Mouse (Mus musculus): ENCODE measurements at regions not wholly inside any gene's neighbourhood (a gene's known extent, or its start where the extent isn't known, plus 50 kb on each side); places are given as distances from the start of the nearest gene placed in this dataset.

GRCm38 (mm10) chr12:77107251-77107650 is 130.7 kb upstream of the Fut8 start:
- no peak overlapping the region for H3K9ac ChIP-seq (ENCODE audit: insufficient read depth, low read depth, low read length, poor library complexity, severe bottlenecking)
- no peaks in the 10 kb centered on the region for H3K4me1 ChIP-seq (ENCODE audit: control insufficient read depth in 2 of 2, insufficient read depth in 2 of 2, low read length in 2 of 2, poor library complexity in 1 of 2)
- H3K9me3 ChIP-seq (ENCODE audit: control insufficient read depth, insufficient read depth, low read depth, low read length) = no peaks in the 10 kb centered on the region
- no peak for DNase-seq (ENCODE audit: low read depth, low spot score)
- H3K36me3 ChIP-seq (ENCODE audit: control insufficient read depth, insufficient read depth, low read length, poor library complexity, severe bottlenecking) = no peaks in the 10 kb centered on the region
- in situ Hi-C loops (cut with MboI; ENCODE audit: low sequenced_read_pairs in 2 of 2, unreplicated experiment in 2 of 2) = no loop called here
- no peak overlapping the region for H3K4me3 ChIP-seq (ENCODE audit: insufficient read depth in 1 of 2, low read depth in 1 of 2, low read length in 2 of 2, poor library complexity in 1 of 2, severe bottlenecking in 1 of 2)
- H3K27ac ChIP-seq (ENCODE audit: insufficient read depth, low read depth, low read length, poor library complexity, severe bottlenecking) = no peak overlapping the region
- no peak for TF ChIP-seq ZNF384 (IDR thresholded peaks at IDR 0.05; ENCODE audit: low read depth, low read length)
- no peak for TF ChIP-seq HCFC1 (IDR thresholded peaks at IDR 0.05; ENCODE audit: borderline replicate concordance, insufficient read depth, low read length)
- no peak for TF ChIP-seq ZC3H11A (IDR thresholded peaks at IDR 0.05; ENCODE audit: borderline replicate concordance, low read depth, low read length)
- TF ChIP-seq CHD2 (IDR thresholded peaks at IDR 0.05; ENCODE audit: low read depth, low read length) = no peak
- TF ChIP-seq MAFK (IDR thresholded peaks at IDR 0.05; ENCODE audit: insufficient read depth, low read depth, low read length) = no peak

GRCm38 (mm10) chr12:77105887-77106600 is 131.9 kb upstream of the Fut8 start:
- Histone ChIP-seq H3K36me3 (ENCODE audit: control insufficient read depth, insufficient read depth, low read length, poor library complexity, severe bottlenecking) (no peaks in the 10 kb centered on the region), H3K9me3 (ENCODE audit: control insufficient read depth, insufficient read depth, low read depth, low read length) (no peaks in the 10 kb centered on the region), H3K4me1 (ENCODE audit: control insufficient read depth in 2 of 2, insufficient read depth in 2 of 2, low read length in 2 of 2, poor library complexity in 1 of 2) (no peaks in the 10 kb centered on the region), H3K4me3 (ENCODE audit: insufficient read depth in 1 of 2, low read depth in 1 of 2, low read length in 2 of 2, poor library complexity in 1 of 2, severe bottlenecking in 1 of 2) (no peak overlapping the region), H3K27ac (ENCODE audit: insufficient read depth, low read depth, low read length, poor library complexity, severe bottlenecking) (no peak overlapping the region), H3K9ac (ENCODE audit: insufficient read depth, low read depth, low read length, poor library complexity, severe bottlenecking) (no peak overlapping the region)
- no peak for DNase-seq (ENCODE audit: low read depth, low spot score)
- in situ Hi-C loops (cut with MboI; ENCODE audit: low sequenced_read_pairs in 2 of 2, unreplicated experiment in 2 of 2) = no loop called here
- TF ChIP-seq ZC3H11A (IDR thresholded peaks at IDR 0.05; ENCODE audit: borderline replicate concordance, low read depth, low read length) (no peak), MAFK (IDR thresholded peaks at IDR 0.05; ENCODE audit: insufficient read depth, low read depth, low read length) (no peak), HCFC1 (IDR thresholded peaks at IDR 0.05; ENCODE audit: borderline replicate concordance, insufficient read depth, low read length) (no peak)

DNA sequence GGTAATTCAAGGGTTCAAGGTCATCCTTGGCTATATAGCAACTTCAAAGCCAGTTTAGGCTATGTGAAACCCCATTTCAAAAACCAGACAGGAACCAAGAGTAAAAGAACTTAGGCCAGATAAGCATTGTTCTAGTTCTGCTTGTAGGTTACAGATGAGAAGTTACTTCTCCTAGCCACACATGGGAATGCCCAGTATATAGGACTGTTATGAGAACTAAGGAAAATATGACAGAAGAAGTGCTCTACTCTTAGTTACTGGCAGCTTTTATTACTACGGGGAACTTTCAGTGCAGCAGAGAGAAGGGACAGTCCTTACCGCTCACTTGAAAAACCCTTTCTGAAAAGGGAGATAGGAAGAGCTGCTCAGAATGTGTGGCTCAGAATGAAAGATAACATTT is 137.4 kb upstream of the Fut8 start:
- Histone ChIP-seq H3K4me3 (ENCODE audit: insufficient read depth in 1 of 2, low read depth in 1 of 2, low read length in 2 of 2, poor library complexity in 1 of 2, severe bottlenecking in 1 of 2) (no peak overlapping the region), H3K9me3 (ENCODE audit: control insufficient read depth, insufficient read depth, low read depth, low read length) (no peaks in the 10 kb centered on the region), H3K27ac (ENCODE audit: insufficient read depth, low read depth, low read length, poor library complexity, severe bottlenecking) (no peak overlapping the region), H3K4me1 (ENCODE audit: control insufficient read depth in 2 of 2, insufficient read depth in 2 of 2, low read length in 2 of 2, poor library complexity in 1 of 2) (no peaks in the 10 kb centered on the region), H3K9ac (ENCODE audit: insufficient read depth, low read depth, low read length, poor library complexity, severe bottlenecking) (no peak overlapping the region), H3K36me3 (ENCODE audit: control insufficient read depth, insufficient read depth, low read length, poor library complexity, severe bottlenecking) (no peaks in the 10 kb centered on the region)
- no peak for DNase-seq (ENCODE audit: low read depth, low spot score)
- in situ Hi-C loops (cut with MboI; ENCODE audit: low sequenced_read_pairs in 2 of 2, unreplicated experiment in 2 of 2) = no loop called here
- TF ChIP-seq ZC3H11A (IDR thresholded peaks at IDR 0.05; ENCODE audit: borderline replicate concordance, low read depth, low read length) (no peak), HCFC1 (IDR thresholded peaks at IDR 0.05; ENCODE audit: borderline replicate concordance, insufficient read depth, low read length) (no peak), CHD2 (IDR thresholded peaks at IDR 0.05; ENCODE audit: low read depth, low read length) (no peak), ZNF384 (IDR thresholded peaks at IDR 0.05; ENCODE audit: low read depth, low read length) (no peak)

- DNase-seq (ENCODE audit: low read depth, low spot score) = no peak
- Histone ChIP-seq H3K4me1 (ENCODE audit: control insufficient read depth in 2 of 2, insufficient read depth in 2 of 2, low read length in 2 of 2, poor library complexity in 1 of 2) (no peaks in the 10 kb centered on the region), H3K9me3 (ENCODE audit: control insufficient read depth, insufficient read depth, low read depth, low read length) (no peaks in the 10 kb centered on the region), H3K4me3 (ENCODE audit: insufficient read depth in 1 of 2, low read depth in 1 of 2, low read length in 2 of 2, poor library complexity in 1 of 2, severe bottlenecking in 1 of 2) (no peak overlapping the region), H3K9ac (ENCODE audit: insufficient read depth, low read depth, low read length, poor library complexity, severe bottlenecking) (no peak overlapping the region), H3K36me3 (ENCODE audit: control insufficient read depth, insufficient read depth, low read length, poor library complexity, severe bottlenecking) (no peaks in the 10 kb centered on the region), H3K27ac (ENCODE audit: insufficient read depth, low read depth, low read length, poor library complexity, severe bottlenecking) (no peak overlapping the region)
- in situ Hi-C loops (cut with MboI; ENCODE audit: low sequenced_read_pairs in 2 of 2, unreplicated experiment in 2 of 2) = no loop called here
- TF ChIP-seq CHD2 (IDR thresholded peaks at IDR 0.05; ENCODE audit: low read depth, low read length) (no peak), ZC3H11A (IDR thresholded peaks at IDR 0.05; ENCODE audit: borderline replicate concordance, low read depth, low read length) (no peak), MAFK (IDR thresholded peaks at IDR 0.05; ENCODE audit: insufficient read depth, low read depth, low read length) (no peak), ZNF384 (IDR thresholded peaks at IDR 0.05; ENCODE audit: low read depth, low read length) (no peak), HCFC1 (IDR thresholded peaks at IDR 0.05; ENCODE audit: borderline replicate concordance, insufficient read depth, low read length) (no peak)
Observed at GRCm38 (mm10) chr12:77099521-77099920, 137.5 kb upstream of the Max start.

- DNase-seq (ENCODE audit: low read depth, low spot score) = no peak
- Histone ChIP-seq H3K27ac (ENCODE audit: insufficient read depth, low read depth, low read length, poor library complexity, severe bottlenecking) (no peak overlapping the region), H3K9me3 (ENCODE audit: control insufficient read depth, insufficient read depth, low read depth, low read length) (no peaks in the 10 kb centered on the region), H3K9ac (ENCODE audit: insufficient read depth, low read depth, low read length, poor library complexity, severe bottlenecking) (no peak overlapping the region), H3K4me3 (ENCODE audit: insufficient read depth in 1 of 2, low read depth in 1 of 2, low read length in 2 of 2, poor library complexity in 1 of 2, severe bottlenecking in 1 of 2) (no peak overlapping the region), H3K36me3 (ENCODE audit: control insufficient read depth, insufficient read depth, low read length, poor library complexity, severe bottlenecking) (no peaks in the 10 kb centered on the region), H3K4me1 (ENCODE audit: control insufficient read depth in 2 of 2, insufficient read depth in 2 of 2, low read length in 2 of 2, poor library complexity in 1 of 2) (no peaks in the 10 kb centered on the region)
- in situ Hi-C loops (cut with MboI; ENCODE audit: low sequenced_read_pairs in 2 of 2, unreplicated experiment in 2 of 2) = no loop called here
- TF ChIP-seq ZC3H11A (IDR thresholded peaks at IDR 0.05; ENCODE audit: borderline replicate concordance, low read depth, low read length) (no peak), CHD2 (IDR thresholded peaks at IDR 0.05; ENCODE audit: low read depth, low read length) (no peak), ZNF384 (IDR thresholded peaks at IDR 0.05; ENCODE audit: low read depth, low read length) (no peak), HCFC1 (IDR thresholded peaks at IDR 0.05; ENCODE audit: borderline replicate concordance, insufficient read depth, low read length) (no peak), MAFK (IDR thresholded peaks at IDR 0.05; ENCODE audit: insufficient read depth, low read depth, low read length) (no peak)
Observed at GRCm38 (mm10) chr12:77098821-77099220, 136.8 kb upstream of the Max start.
